Mouse (Mus musculus): ENCODE data around the gene Gm43738.

Gene Gm43738

DNA sequence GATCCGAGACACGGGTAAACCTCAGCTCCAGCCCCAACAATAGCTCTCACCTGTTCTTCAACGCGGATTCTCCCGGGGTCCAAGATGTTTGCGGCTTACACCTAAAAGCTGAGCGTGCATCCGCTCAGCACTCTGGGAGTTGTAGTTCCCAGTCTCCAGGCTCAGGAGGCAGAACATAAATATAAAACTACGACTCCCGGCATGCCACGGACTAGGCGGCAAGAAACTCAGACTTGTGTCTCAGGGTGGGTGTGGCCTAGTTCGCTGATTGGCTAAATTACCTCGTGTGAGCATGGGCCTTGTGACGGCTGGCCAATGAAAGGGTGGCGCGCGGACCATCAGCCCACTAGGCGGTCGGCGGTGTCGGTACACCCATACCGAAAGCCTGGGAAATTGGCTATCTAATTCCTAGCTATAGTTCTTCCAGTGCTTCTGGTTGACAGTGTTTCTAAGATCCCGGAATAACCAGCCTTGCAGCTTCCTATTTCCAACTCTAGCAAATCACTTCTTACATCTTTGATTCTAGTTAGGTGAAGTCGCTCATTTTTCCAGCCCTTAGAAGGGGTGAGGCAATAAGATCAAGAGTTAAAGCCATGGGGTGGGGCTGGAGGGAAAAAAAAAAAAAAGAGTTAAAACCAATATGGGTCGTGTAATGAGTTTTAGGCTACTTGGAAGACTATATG, 1.1 kb upstream of the Gm43738 start, which contains the start of gene Fdps:
TSS of gene Fdps (minus strand) at position 148 of the 683 bp plus-strand sequence.
- under 1% methylated on average over 26 of the region's 26 CpGs for WGBS

DNA sequence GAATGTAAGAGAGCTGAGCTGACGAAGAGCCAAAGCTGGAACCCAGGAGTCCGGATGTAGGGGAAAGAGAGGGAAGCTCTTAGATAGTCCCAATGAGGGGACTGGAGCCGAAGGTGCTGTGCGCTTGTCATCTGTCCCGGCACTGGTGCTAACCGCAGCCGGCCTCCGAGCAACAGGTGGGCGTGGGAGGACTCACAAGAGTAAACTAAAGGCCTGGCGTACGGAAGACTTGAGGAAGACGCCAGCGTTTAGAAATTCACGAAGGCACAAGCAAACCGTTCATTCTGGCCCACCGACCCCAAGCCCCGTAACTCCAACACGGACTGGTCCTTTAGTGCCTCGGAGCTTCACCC, 536 bp upstream of the Gm43738 start:
- WGBS = under 1% methylated on average over 19 of the region's 19 CpGs

DNA sequence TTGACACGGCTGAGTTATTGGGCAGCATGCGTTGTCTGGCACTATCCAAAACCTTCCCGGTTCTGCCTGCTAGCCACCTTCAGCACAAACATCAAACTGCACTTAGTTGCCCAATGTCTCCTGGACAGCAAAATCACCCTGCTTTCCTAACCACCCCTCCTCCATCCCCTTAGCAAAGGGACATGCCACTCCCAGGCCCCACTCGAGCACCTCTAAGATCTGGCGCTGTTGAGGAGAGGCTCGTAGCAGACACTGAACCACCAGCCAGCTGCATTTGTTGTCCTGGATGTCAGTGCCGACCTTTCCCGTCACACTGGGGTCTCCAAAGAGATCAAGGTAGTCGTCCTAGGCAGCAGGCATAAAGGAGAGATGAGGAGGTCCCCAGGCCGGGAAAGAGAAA, 6.9 kb downstream of the Gm43738 start:
- WGBS = 81% methylated on average over 10 of the region's 10 CpGs

DNA sequence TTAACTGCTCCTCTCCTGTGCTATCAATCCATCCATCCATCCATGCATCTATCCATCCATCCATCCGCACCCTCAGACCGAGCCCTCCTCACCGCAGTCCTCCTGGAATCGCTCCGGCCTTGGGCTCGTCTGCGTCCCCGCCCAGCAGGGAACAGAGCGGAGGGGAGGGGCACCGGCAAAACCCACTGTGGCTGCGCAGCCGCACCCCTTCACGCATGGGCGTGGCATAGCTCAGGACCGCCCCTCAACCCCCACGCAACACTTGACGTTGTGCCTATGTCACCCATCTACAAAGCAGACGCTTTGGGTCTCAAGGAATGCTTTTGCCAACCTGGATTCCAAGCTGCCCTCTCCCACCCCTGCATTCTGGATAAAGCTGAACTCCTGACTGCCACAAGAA, 7.7 kb downstream of the Gm43738 start, which contains the start of gene Rusc1:
TSS of gene Rusc1 (minus strand) at position 137 of the 400 bp plus-strand sequence.
- WGBS = 7% methylated on average over 18 of the region's 18 CpGs

DNA sequence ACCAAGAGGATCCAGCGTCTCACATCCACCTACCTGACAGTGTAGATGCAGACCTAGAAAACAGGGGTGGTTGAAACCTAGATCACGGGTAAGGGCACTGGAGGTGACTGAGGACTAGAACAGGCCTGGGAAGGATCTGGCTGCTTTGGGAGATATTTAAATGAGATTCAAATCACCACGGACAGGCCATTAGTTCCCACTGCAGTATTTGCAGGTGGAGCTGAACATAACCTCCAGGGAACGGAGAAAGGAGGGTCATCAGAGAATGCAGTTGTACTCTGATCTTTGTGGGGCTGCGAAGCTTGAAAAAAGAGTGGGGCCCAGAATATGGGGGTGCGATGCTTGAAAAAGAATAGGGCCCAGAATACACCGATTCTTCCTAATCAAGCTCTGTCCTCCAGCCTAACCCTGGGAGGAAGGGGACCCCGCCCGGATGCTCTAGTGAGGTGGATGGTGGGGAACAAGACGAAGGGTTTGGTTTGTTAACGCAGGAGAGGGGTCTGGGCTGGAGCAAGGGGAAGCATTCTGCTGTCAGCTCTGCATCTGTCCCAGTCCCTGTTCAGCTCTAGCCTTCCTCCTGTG, 8.3 kb downstream of the Gm43738 start:
- WGBS = 23% methylated on average over 11 of the region's 11 CpGs

DNA sequence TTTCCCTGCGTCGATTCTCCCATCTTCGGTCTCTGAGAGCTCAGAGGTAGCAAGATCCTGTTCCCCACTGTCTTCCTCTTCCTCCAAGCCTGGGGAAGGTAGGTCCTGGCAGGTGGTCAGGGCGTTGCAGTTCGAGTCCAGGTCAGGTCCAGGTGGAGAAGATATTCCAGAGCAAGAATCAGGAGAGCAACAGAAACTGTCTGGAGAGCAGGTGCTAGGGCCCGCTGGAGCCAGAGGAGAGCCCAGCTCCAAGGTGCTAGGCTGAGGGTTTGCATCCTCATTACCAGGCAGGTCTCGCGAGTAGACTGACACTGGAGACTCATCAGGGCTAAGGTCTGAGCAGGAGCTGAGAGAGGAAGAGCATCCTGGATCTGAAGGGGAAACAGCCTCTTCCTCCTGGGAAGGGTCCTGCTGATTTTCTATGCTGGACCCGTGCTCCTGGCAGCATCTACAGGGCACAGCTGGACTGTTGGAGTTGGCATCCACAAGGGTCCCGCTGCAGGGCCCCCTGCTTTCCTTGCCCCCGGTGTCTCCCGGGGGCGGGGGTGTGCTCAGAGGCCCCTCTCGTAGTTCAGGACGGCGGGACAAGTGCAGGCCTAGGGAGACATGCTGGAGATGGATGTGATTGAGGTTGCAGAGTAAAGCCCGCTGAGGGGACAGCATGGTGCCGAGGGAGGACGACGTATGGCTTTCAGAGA, 8.9 kb downstream of the Gm43738 start:
- 14% methylated on average over 20 of the region's 20 CpGs for WGBS

DNA sequence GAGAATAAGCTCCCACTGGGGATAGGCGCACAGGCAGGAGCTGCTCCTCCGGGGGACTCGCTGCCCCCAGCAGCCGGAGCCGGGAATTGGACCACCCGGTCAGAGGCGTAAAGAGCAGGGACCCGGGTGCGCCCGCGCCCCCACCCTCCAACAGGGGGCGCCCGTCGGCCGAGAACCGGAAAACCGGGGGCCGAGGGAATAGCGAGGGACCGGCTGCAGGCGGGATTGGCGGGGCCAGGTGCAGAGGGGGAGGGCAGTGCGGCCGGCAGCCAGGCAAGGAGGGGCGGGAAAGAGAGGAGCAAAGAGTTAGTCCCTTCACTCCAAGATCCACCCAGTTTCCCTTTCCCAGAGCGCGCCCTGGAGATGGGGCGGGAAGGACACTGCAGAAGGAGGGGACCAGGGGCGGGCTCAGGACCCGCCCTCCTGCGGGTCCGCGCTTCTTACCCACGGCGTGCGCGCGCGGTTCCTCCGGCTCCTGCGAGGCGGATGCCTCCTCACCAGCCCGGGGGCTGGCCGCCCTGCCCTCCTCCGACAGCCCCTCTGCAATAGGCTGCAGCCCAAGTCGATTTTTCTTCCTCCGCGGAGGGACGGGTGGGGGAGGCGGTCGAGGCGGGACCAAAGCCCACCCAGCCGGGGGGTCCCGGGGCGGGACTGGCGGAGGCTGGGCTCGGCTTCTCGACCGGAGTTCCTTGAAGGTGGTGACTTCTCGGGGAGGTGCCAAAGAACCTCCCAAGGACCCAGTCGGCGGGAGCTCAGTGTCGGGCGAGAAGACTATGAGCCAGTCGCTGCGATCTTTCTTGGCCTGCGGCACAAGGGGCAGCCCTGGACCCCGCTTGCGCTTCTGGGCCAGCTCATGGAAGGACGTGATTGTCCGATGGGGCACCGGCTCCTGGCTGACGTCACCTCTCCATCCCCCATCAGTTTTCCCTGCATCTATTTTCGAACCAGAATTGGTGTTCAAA, 9.9 kb downstream of the Gm43738 start:
- WGBS = under 1% methylated on average over 73 of the region's 74 CpGs

DNA sequence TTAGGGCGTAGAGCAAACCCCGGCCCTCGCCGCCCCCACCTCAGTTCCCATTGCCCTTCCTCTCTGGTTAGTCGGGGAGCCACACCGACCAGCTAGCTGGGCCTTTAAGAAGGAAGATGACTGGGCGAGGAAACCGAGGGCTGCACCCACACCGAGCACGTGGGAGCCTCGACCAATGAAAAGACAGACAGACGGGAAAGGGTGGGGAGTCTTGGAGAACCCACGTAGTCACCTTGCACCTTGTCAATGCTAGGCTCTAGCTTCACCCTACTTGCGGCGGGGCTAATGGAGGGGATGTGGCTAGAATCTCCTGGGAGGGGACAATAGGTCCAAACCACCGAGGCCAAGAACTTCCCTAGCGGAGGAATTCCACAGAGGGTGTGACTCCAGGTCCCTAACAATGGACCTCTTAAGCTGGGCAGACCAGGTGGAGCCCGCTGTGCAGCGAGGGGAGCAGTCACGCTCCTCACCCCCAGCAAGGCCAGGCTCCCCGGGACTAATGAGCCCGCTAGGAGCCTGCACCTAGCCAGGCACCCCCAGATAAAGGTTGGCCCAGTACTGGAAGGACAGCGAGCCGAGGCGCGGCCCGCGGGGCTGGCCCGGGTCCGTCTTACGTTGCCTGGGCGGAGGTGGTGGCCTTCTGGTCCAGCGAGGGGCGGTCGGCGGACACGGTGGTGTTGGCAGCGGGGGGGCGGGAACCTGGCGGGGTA, 10.9 kb downstream of the Gm43738 start:
- under 1% methylated on average over 39 of the region's 40 CpGs for WGBS

DNA sequence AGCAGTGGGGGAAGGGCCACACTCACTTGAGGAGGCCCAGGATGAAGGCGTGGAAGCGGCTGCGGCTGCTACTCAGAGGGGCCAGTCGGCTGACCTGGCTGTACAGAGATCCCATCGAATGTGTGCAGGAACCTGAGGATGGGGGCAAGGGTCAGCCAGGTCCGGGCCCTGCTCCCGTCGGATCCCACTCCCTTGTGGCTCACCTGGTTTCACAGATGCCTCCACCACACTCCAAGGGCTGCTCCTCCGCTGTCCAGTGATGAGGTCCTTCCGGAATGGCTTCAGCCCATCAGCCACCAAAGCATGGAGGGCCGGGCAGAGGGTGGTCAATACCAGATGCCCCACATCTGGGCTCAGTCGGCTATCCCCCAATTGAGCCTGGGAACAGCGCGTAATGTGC, 11.9 kb downstream of the Gm43738 start:
- WGBS = 69% methylated on average over 14 of the region's 14 CpGs

DNA sequence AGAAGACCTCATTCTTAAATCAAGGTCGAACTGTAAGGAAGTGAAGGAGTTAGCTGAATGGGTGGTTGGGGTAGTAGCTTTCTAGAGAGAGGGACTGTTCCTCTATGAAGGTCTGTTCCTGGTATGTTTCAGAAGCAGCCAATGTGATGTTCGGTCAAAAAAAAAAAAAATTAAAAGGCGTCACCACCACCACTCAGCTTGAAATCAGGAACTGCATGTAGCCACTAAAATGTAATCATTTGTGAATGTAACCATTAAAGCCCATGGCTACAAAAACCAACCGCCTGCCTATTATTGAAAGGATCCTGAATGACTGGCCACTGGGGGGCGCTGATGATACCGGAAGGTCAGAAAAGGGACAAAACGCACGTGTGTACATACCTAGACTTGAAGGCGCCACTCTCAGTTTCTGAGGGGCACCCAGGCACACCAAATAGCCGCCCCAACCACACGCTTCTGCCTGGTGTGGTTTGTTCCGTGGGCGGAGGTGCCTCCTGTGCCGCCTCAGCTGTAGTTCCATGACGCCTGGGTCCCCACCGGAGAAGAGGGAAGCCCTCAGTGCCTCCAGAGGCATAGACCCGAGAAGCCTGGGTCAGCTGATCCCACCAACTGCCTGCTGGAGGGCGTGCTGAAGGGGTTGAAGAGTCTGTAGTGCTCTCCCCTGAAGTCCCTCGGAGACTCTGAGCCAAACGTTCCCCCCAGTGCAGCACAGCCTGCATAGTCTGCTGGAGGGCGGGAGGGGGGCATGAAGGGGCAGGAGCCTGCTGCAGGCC, 13.4 kb downstream of the Gm43738 start:
- WGBS = 24% methylated on average over 21 of the region's 21 CpGs

DNA sequence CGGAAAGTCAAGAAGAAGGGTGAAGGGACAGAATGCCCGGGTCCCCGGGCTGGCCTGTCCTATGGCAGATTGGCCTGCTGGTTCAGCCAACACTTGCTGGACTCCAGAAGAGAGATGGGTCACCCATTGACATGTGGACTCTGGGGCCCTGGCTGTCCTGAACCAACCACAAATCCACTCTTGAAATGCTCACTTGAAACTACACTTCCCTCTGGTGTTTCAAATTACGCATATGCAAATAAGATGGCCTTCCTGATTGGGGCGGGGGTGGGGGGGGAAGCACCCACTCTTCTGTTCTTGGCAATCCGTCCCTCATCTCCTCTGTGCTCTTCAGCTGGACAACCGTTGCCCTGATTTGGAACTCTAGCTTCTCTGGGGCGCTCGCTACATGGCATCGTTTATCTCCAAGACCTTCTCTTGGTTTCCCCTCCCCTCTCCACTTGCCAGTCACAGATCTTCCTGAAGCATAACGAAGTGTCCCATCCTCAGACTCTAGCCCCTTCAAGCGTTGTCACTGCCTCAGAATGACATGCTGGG, 16.2 kb downstream of the Gm43738 start:
- WGBS = 66% methylated on average over 12 of the region's 12 CpGs

DNA sequence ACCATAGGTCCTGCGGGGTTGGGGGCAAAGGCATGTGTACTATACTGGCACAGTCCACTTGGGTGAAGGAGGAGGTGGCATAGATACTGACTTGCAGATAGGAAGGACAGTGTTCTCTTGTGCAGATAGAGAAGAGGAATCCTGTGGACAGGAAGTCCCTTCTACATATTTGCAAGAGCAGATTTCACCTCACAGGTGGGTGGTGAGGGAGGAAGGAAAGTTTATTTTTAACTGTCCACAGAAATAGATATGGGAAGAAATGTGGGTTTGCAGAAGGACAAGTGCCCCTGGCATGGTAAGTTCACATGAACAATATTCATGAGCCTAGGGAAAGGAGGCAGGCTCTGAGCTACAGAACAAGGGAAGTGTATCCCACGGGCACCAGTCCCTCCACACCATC, 16.8 kb downstream of the Gm43738 start:
- 53% methylated on average over 2 of the region's 2 CpGs for WGBS

DNA sequence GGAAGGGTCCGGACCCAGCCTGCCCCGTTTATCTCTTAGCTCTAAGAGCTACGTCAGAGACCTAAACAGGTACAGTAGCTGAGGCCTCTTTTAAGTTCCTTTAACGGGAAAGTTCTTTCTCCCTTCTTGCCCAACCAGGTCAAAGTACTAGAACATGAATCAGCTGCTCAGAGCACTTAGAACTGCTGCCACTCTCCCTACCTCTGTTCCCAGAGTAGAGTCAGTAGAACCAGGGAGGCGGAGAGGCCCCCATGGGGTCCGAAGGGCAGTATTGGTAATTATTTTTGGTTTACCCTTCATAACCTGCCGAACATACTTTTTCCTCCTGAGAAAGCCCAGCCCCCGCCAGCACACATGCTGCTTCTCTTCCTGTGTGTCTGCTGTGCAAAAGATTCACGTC, 23.5 kb downstream of the Gm43738 start:
- WGBS = 75% methylated on average over 9 of the region's 9 CpGs

DNA sequence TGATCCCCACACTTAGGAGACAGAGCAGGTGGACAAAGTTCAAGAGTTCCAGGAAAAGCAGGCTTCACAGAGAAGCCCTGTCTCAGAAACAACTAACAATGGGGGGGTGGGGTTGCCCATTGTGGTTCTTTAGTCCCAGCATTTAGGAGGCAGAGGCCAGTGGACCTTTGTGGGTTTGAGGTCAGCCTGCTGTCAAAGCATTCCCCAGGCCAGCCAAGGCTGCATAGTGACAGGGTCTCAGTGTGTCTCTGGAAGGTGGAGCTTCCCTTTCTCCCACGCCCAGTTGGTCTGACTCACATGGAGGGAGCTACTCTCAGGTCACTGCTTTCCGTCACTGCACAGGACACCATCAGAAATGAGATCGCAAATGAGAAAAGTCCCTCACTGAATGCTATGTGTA, 39.2 kb downstream of the Gm43738 start:
- 77% methylated on average over 3 of the region's 3 CpGs for WGBS

DNA sequence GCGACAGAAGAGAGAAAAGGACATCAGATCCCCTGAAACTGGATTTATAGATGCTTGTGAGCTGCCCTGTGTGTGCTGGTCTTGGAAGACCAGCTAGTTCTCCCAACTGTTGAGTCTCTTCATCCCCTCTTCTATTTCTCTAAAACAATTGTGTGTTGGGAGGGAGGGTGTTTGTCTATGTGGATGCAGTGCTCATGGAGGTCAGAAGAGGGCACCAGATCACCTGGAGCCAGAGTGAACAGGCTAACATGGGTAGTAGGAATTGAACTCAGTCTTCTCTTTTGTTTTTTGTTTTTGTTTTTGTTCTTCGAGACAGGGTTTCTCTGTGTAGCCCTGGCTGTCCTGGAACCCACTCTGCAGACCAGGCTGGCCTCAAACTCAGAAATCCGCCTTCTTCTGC, 42.1 kb downstream of the Gm43738 start:
- WGBS = 68% methylated on average over 3 of the region's 3 CpGs

DNA sequence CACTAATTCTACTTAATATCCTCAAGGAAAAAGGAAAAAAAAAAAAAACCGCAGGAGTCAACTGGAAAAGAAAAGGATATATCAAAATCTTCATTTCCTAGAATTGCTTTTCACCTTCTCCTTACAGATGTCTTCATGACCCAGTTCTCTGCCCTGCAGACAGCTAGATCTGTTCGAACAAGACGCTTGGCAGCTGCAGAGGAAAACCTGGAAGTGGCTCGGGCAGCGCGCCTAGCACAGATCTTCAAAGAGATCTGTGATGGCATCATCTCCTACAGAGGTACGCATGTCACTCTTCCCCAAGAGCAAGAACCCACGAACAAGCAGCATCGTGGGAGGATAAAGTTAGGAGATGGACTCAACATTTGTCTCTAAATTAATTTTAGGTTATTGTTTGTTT, 42.5 kb downstream of the Gm43738 start:
- 67% methylated on average over 9 of the region's 9 CpGs for WGBS

DNA sequence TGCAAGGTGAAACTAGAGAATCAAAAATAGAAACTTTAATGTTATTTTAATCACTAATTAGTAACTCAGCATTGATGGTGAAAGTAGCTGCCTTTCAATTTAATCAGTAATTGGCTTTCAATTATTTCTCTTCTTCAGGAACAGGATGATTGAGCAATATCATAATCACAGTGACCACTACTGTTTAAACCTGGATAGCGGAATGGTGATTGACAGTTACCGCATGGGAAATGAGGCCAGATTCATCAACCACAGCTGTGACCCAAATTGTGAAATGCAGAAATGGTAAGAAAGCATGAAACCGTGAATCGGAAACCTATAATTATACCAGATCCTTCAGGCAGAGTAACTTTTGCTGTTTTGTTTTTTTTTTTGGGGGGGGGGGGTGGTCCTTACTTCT, 57.5 kb downstream of the Gm43738 start:
- WGBS = 75% methylated on average over 4 of the region's 4 CpGs

Data from cerebral cortex, adult 2 months (tissue).